Mouse (Mus musculus) liver, embryonic 13.5 days (tissue): Measurements from ENCODE around the gene 4933425L06Rik. TPM values are rescaled to one million over a fixed set of nuclear protein-coding genes. Genes with fewer than 3 reads are reported as not detected.

Source experiments
- ATAC-seq: fragments of 200-750 bp; cut with Nextera tagmentation; 2 replicates; pipeline ENCODE4 v1.8.0; 2017; ENCODE audit warnings: low read depth, mild to moderate bottlenecking, moderate number of reproducible peaks, moderate library complexity
- DNase-seq: peaks from one replicate; pipeline ENCODE4 v3.0.0; 2022
- H3K27ac ChIP-seq: fragments of 300-500 bp; sonication (generic); 2 replicates; pipeline ENCODE4 v1.5.1; 2015; ENCODE audit warnings: moderate library complexity, mild to moderate bottlenecking, inconsistent platforms
- H3K27me3 ChIP-seq: fragments of 300-500 bp; sonication (generic); 2 replicates; pipeline ENCODE4 v1.6.1; 2015; ENCODE audit warnings: mild to moderate bottlenecking, inconsistent platforms
- H3K36me3 ChIP-seq: fragments of 300-500 bp; sonication (generic); 2 replicates; pipeline ENCODE4 v1.6.1; 2015; ENCODE audit warnings: mild to moderate bottlenecking, inconsistent platforms
- H3K4me1 ChIP-seq: fragments of 300-500 bp; sonication (generic); replicated peaks from 2 replicates; pipeline ENCODE4 v1.6.1; 2015; ENCODE audit warnings: inconsistent platforms
- H3K4me2 ChIP-seq: fragments of 300-500 bp; sonication (generic); 2 replicates; pipeline ENCODE4 v1.6.1; 2015; ENCODE audit warnings: inconsistent platforms, mild to moderate bottlenecking, moderate library complexity
- H3K4me3 ChIP-seq: fragments of 300-500 bp; sonication (generic); replicated peaks from 2 replicates; pipeline ENCODE4 v1.5.1; 2015; ENCODE audit warnings: mild to moderate bottlenecking, inconsistent platforms
- H3K9ac ChIP-seq: fragments of 300-500 bp; sonication (generic); 2 replicates; pipeline ENCODE4 v1.6.1; 2015; ENCODE audit warnings: mild to moderate bottlenecking, inconsistent platforms
- H3K9me3 ChIP-seq: fragments of 300-500 bp; sonication (generic); replicated peaks from 2 replicates; pipeline ENCODE4 v1.6.1; 2016; ENCODE audit warnings: inconsistent platforms
- WGBS: fragments of 180-500 bp; shearing (Covaris S2); methylation state at CpG from one replicate; pipeline ENCODE4 v1.1.7; 2015; ENCODE audit not compliant: insufficient replicate concordance; 5-methylcytosine and 5-hydroxymethylcytosine counted together
- polyA plus RNA-seq: library from polyadenylated mRNA; unstranded; fragments of >200 nt; fragmentation: Nextera tagmentation; extraction: Ambion mirVana; gene quantifications from 2 replicates; pipeline ENCODE4 v1.2.1, GENCODE M21; 2015

Gene 4933425L06Rik
- polyA plus RNA-seq, 1 experiment from 2014 or later = not detected

DNA sequence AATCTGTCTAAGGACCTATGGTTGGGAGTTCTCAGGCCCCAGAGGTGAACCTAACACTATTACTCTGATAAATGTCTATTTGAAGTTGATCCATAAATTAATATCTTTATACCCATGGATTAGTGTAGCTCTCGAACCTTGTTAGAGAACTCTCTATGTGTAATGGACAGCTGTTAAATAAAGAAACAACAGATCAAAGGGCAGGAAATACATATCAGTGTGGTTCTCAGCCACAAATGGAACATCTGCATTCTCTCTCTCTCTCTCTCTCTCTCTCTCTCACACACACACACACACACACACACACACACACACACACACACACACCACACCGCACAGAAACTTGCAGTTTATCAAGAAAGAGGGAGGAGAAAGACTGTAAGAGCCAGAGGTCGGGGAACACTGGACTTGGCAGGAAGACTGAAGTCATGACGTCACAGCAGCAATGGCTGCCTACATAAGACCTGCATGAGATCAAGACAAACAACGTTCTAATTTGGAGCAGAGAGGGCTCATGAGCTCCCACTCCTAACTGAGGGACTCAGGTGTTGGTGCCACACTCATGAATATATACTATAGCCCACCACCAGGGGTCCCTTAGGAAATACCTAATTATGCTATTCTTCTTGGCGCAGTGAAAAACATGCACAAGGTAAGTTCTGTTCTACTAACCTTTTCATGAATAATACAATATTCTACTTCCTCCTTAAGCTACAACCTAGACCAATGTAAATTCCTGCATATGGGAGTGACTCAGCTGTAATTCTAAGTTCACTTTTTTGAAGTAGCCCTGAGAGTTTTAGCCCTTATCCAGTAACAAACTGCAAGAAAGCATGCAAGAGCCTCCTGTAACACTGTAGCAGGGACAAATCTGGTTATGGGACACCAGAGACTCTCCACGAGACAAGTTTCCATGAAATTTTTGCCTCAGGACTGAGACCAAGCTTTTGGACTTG, 14.8 kb upstream of the 4933425L06Rik start:
- H3K4me3 ChIP-seq = no peak overlapping the region
- H3K36me3 ChIP-seq = no peaks in the 10 kb centered on the region
- H3K27me3 ChIP-seq = no peaks in the 10 kb centered on the region
- no peak overlapping the region for H3K4me2 ChIP-seq
- H3K27ac ChIP-seq = no peak overlapping the region
- no peaks in the 10 kb centered on the region for H3K9me3 ChIP-seq
- ATAC-seq = no peak
- no peak for DNase-seq
- no peak overlapping the region for H3K9ac ChIP-seq
- H3K4me1 ChIP-seq = 0 out of 2 replicates have a peak, but pooled peaks cover 5% of the 10 kb centered on the region
- 36% methylated on average over 6 of the region's 7 CpGs for WGBS

- Histone ChIP-seq H3K4me2 (no peak overlapping the region), H3K36me3 (no peaks in the 10 kb centered on the region), H3K9me3 (no peaks in the 10 kb centered on the region), H3K27me3 (no peaks in the 10 kb centered on the region), H3K4me1 (no peaks in the 10 kb centered on the region), H3K27ac (no peak overlapping the region), H3K4me3 (no peak overlapping the region), H3K9ac (no peak overlapping the region)
- 77% methylated on average over 3 of the region's 3 CpGs for WGBS
- DNase-seq (no peak), ATAC-seq (no peak)
These were observed 7.4 kb downstream of the 4933425L06Rik start for GRCm38 (mm10) chr13:105089276-105089675.

DNA sequence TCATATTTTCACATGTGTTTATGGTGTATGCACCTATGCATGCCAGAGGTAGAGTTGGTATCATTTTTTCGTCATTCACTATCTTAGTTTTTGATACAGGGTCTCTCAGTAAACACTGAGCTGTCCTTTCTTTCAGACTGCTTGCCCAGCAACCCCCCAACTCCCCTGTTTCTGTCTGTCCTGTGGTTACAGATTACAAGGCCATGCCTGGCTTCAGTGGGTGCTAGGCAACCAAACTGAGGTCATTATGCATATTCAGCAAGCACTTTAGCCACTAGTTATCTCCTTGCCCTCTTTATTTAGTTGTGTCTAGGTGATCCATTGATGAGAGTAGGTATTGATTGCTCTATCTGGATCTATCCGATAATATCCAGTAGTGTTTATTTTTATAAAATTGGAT, 14.4 kb downstream of the 4933425L06Rik start:
- no peak for ATAC-seq
- Histone ChIP-seq H3K36me3 (no peaks in the 10 kb centered on the region), H3K27ac (no peak overlapping the region), H3K9me3 (no peaks in the 10 kb centered on the region), H3K27me3 (no peaks in the 10 kb centered on the region), H3K4me2 (no peak overlapping the region), H3K4me3 (no peak overlapping the region), H3K9ac (no peak overlapping the region), H3K4me1 (no peaks in the 10 kb centered on the region)
- DNase-seq = no peak
- 57% methylated on average over 2 of the region's 2 CpGs for WGBS

DNA sequence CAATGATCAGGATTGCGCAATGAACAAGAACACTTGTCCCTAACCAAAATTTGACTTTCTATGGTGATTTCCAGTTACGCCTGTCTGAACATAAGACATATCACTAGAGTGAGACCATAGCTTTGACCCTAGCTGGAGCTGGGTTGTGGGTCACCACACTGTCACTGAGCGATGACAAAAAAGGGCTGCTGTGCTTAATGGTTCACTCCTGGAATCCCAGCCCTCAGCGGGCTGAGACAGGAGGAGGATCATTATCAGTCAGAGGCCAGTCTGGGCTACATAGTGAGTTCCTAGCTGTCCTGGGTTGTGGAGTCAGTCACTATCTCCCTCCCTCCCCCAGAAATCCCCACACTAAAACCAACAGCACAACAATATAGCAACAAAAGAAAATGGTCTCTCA, 18.8 kb downstream of the 4933425L06Rik start:
- Histone ChIP-seq H3K4me1 (0 out of 2 replicates have a peak, but pooled peaks cover 2% of the 10 kb centered on the region), H3K4me2 (no peak overlapping the region), H3K36me3 (no peaks in the 10 kb centered on the region), H3K9ac (no peak overlapping the region), H3K27ac (no peak overlapping the region), H3K9me3 (no peaks in the 10 kb centered on the region), H3K27me3 (no peaks in the 10 kb centered on the region), H3K4me3 (no peak overlapping the region)
- no peak for DNase-seq
- 68% methylated on average over 4 of the region's 4 CpGs for WGBS
- ATAC-seq = no peak

DNA sequence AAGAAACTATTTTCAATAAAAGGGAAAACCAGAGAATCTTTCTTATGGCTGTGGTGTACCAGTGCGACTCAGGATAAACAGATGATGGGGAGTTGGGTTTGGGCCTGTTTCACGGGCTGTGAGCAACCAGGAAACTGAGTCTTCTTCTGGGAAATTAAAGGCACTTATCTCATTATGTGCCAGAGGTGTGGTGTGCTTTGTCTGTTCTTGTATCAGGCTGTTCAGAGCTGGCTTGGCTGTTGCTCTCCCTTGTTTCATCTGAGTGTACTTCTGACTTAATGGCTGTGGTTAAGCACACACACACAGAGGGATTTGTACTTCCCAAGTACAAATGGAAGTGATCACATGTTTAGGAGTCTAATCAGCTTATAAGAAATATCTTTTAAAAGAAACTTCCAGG, 22.5 kb downstream of the 4933425L06Rik start:
- WGBS = 42% methylated on average over 2 of the region's 2 CpGs
- H3K4me1 ChIP-seq = 0 out of 2 replicates have a peak, but pooled peaks cover 2% of the 10 kb centered on the region

DNA sequence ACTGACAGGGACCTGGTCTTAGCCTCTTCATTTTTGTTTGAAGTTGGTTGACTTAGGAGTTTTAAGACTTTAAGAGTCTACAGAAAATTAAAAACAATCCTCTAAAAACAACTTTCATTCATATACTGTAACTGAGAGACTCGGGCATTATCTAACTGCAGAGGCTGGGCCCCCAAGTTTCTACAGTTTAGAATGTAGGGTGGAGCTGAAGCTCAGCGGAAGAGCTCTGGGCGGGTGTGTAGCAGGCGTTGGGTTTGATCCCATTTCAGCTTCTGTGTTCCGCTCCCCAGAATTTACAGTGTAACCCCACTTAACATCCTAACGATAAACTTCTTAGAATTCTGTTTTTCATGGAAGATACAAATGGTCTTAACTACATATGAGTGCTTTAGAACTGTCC, 29.7 kb downstream of the 4933425L06Rik start:
- H3K4me3 ChIP-seq = no peak overlapping the region
- 35% methylated on average over 6 of the region's 6 CpGs for WGBS
- H3K4me2 ChIP-seq = no peak overlapping the region
- H3K27me3 ChIP-seq = no peaks in the 10 kb centered on the region
- H3K9me3 ChIP-seq = no peaks in the 10 kb centered on the region
- H3K27ac ChIP-seq = no peak overlapping the region
- H3K9ac ChIP-seq = no peak overlapping the region
- ATAC-seq (peak; percentile 88), DNase-seq (no peak)
- H3K4me1 ChIP-seq = peaks cover 7% of the 10 kb centered on the region; the same call in 1 of the 2 replicates
- H3K36me3 ChIP-seq = no peaks in the 10 kb centered on the region

More for the DNA sequence above, 22.5 kb downstream of the 4933425L06Rik start:
- no peaks in the 10 kb centered on the region for H3K9me3 ChIP-seq
- no peaks in the 10 kb centered on the region for H3K27me3 ChIP-seq
- H3K27ac ChIP-seq = no peak overlapping the region
- H3K9ac ChIP-seq = no peak overlapping the region
- no peak overlapping the region for H3K4me2 ChIP-seq
- H3K36me3 ChIP-seq = no peaks in the 10 kb centered on the region
- peak; percentile 53; the same call in 1 of the 2 replicates for ATAC-seq
- no peak overlapping the region for H3K4me3 ChIP-seq
- DNase-seq = no peak

DNA sequence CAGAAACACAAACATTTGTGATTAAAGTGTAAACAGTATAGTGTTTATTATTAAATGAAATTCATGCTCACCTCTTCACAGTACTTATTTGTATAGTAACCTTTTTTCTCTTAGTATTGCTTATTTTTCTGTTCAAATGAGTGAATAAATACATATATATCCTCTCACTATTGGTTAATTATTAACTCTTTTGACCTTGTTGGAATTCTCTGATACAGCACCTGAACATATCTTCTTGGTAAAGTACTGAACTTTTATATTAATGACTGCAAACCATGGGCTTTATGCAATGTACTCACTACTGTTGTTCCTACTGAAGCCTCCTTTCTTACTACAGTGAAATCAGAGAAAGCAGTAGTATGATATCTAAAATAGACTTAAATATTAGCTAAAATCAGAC, 39.7 kb downstream of the 4933425L06Rik start:
- Histone ChIP-seq H3K4me1 (no peaks in the 10 kb centered on the region), H3K27ac (no peak overlapping the region), H3K4me2 (no peak overlapping the region), H3K27me3 (no peaks in the 10 kb centered on the region), H3K4me3 (no peak overlapping the region), H3K36me3 (no peaks in the 10 kb centered on the region), H3K9ac (no peak overlapping the region), H3K9me3 (no peaks in the 10 kb centered on the region)
- ATAC-seq (no peak), DNase-seq (no peak)

GRCm38 (mm10) chr13:105122092-105122491, 40.2 kb downstream of the 4933425L06Rik start:
- Histone ChIP-seq H3K27ac (no peak overlapping the region), H3K36me3 (no peaks in the 10 kb centered on the region), H3K27me3 (no peaks in the 10 kb centered on the region), H3K4me2 (no peak overlapping the region), H3K9me3 (no peaks in the 10 kb centered on the region), H3K4me3 (no peak overlapping the region), H3K9ac (no peak overlapping the region), H3K4me1 (no peaks in the 10 kb centered on the region)
- no peak for ATAC-seq
- no peak for DNase-seq
- WGBS = 69% methylated on average over 3 of the region's 3 CpGs

DNA sequence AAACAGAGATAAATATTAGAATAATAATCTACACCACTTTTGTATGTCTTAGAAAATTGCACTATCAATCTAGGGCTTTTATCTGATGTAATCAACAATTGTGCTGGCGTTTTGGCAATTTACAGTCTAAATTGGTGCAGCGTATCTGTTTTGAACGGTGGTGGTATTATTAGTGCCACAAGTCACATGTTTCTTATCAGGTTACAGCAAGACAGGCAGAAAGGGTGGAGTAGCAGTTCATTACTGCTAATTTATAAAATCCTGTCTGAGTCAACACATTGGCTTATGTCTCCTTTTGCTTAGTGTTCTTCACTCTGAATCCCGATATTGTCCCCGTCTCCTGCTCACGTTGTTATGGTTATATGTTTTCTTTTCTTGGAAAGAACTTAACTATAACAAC, 48.2 kb downstream of the 4933425L06Rik start:
- 27% methylated on average over 6 of the region's 6 CpGs for WGBS
- Histone ChIP-seq H3K4me2 (0 out of 2 replicates have a peak overlapping the region, but pooled peaks have one; percentile 10), H3K9ac (no peak overlapping the region), H3K9me3 (no peaks in the 10 kb centered on the region), H3K4me1 (peaks cover 18% of the 10 kb centered on the region), H3K36me3 (no peaks in the 10 kb centered on the region), H3K4me3 (no peak overlapping the region), H3K27me3 (no peaks in the 10 kb centered on the region), H3K27ac (no peak overlapping the region)
- DNase-seq (no peak), ATAC-seq (peak; percentile 90)

DNA sequence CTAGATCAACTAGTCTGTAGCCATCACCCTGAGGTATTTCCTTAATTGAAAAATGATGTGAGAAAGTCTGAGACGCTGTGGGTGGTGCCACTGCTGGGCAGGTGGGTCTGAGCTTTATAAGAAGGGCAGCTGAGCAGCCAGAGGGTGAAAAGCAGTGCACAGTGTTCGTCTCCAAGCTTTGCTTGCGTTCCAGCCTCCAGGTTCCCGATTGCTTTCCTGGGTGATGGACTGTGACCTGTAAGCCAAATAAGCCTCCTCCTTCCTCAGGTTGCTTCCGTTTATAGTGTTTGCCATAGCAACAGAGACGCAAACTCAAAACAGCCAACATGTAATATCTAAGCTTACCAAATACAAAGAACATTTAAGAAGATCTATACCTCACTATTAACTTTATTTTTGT, 50.4 kb downstream of the 4933425L06Rik start:
- DNase-seq (no peak), ATAC-seq (no peak)
- H3K9me3 ChIP-seq = no peaks in the 10 kb centered on the region
- 81% methylated on average over 6 of the region's 6 CpGs for WGBS
- no peaks in the 10 kb centered on the region for H3K36me3 ChIP-seq
- H3K27me3 ChIP-seq = no peaks in the 10 kb centered on the region
- H3K4me2 ChIP-seq = no peak overlapping the region
- no peak overlapping the region for H3K9ac ChIP-seq
- peaks cover 18% of the 10 kb centered on the region for H3K4me1 ChIP-seq
- H3K27ac ChIP-seq = no peak overlapping the region
- no peak overlapping the region for H3K4me3 ChIP-seq

GRCm38 (mm10) chr13:105132776-105133175, 50.9 kb downstream of the 4933425L06Rik start:
- Histone ChIP-seq H3K27ac (no peak overlapping the region), H3K27me3 (no peaks in the 10 kb centered on the region), H3K4me2 (no peak overlapping the region), H3K9ac (no peak overlapping the region), H3K9me3 (no peaks in the 10 kb centered on the region), H3K36me3 (no peaks in the 10 kb centered on the region), H3K4me1 (peaks cover 18% of the 10 kb centered on the region), H3K4me3 (no peak overlapping the region)
- ATAC-seq = no peak
- DNase-seq = no peak
- WGBS = 76% methylated on average over 2 of the region's 2 CpGs

DNA sequence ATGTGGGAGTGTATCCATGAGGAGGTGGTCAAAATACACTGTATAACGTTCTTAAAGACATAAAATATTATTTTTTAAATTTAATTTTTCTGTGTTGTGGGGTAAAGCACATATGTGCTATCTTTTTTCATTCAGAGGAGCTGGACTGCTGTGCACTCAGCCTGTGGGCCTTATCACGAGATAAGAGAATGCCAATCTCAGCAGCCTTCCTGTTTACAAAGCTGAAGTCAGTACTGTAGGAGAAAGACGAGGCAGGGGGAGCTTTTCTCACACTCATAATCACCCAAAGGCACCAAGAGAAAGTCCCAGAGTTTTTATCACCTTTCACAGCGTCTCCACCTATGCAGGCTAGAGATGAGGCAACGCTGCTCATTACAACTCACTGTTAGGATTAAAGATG, 52.5 kb downstream of the 4933425L06Rik start:
- Histone ChIP-seq H3K27me3 (no peaks in the 10 kb centered on the region), H3K36me3 (no peaks in the 10 kb centered on the region), H3K9ac (no peak overlapping the region), H3K4me1 (peaks cover 22% of the 10 kb centered on the region), H3K4me2 (no peak overlapping the region), H3K27ac (no peak overlapping the region), H3K9me3 (no peaks in the 10 kb centered on the region), H3K4me3 (no peak overlapping the region)
- 13% methylated on average over 5 of the region's 5 CpGs for WGBS
- ATAC-seq = peak; percentile 84
- peak; percentile 21 for DNase-seq
